Mouse (Mus musculus) embryonic facial prominence, embryonic 11.5 days (tissue): ENCODE results near the gene Bud23. TPM values are rescaled to one million over a fixed set of nuclear protein-coding genes. Genes with fewer than 3 reads are reported as not detected.
"Not testable (repeated sequence)": the region's sequence is repeated elsewhere in the genome, so short reads cannot be mapped to it uniquely, and the experiment has no call there.

Source experiments
- ATAC-seq: fragments of 200-750 bp; cut with Nextera tagmentation; replicated peaks from 2 replicates; pipeline ENCODE4 v1.8.0; 2017; ENCODE audit warnings: low read depth; ENCODE audit not compliant: insufficient number of reproducible peaks, low FRiP score, low TSS enrichment
- DNase-seq: peaks from one replicate; pipeline ENCODE4 v3.0.0-alpha.2; 2015; ENCODE audit warnings: low spot score
- H3K27ac ChIP-seq: fragments of 300-500 bp; sonication (generic); replicated peaks from 2 replicates; pipeline ENCODE4 v1.5.1; 2014; ENCODE audit warnings: mild to moderate bottlenecking, low read depth, low read length, control low read depth
- H3K27me3 ChIP-seq: fragments of 300-500 bp; sonication (generic); 2 replicates; pipeline ENCODE4 v1.6.1; 2014; ENCODE audit warnings: mild to moderate bottlenecking, low read length, moderate library complexity, mixed read lengths; ENCODE audit not compliant: control insufficient read depth, insufficient read depth
- H3K36me3 ChIP-seq: fragments of 300-500 bp; sonication (generic); replicated peaks from 2 replicates; pipeline ENCODE4 v1.6.1; 2014; ENCODE audit warnings: low read depth, mild to moderate bottlenecking, low read length, moderate library complexity, mixed read lengths; ENCODE audit not compliant: control insufficient read depth, insufficient read depth
- H3K4me1 ChIP-seq: fragments of 300-500 bp; sonication (generic); 2 replicates; pipeline ENCODE4 v1.6.1; 2014; ENCODE audit warnings: low read length, mixed read lengths; ENCODE audit not compliant: control insufficient read depth, insufficient read depth
- H3K4me2 ChIP-seq: fragments of 300-500 bp; sonication (generic); 2 replicates; pipeline ENCODE4 v1.6.1; 2014; ENCODE audit warnings: low read depth, mild to moderate bottlenecking, control low read depth, low read length, moderate library complexity
- H3K4me3 ChIP-seq: fragments of 300-500 bp; sonication (generic); 2 replicates; pipeline ENCODE4 v1.5.1; 2014; ENCODE audit warnings: low read depth, low read length, control low read depth
- H3K9ac ChIP-seq: fragments of 300-500 bp; sonication (generic); replicated peaks from 2 replicates; pipeline ENCODE4 v1.6.1; 2014; ENCODE audit warnings: mild to moderate bottlenecking, control low read depth, low read length
- H3K9me3 ChIP-seq: fragments of 300-500 bp; sonication (generic); replicated peaks from 2 replicates; pipeline ENCODE4 v1.6.1; 2016; ENCODE audit warnings: mild to moderate bottlenecking, low read length, inconsistent platforms, mixed read lengths; ENCODE audit not compliant: control insufficient read depth
- WGBS: fragments of 180-500 bp; shearing (Covaris S2); extraction: QIAGEN DNeasy Blood & Tissue Kit; methylation state at CpG from one replicate; pipeline ENCODE4 v1.1.7; 2014; 5-methylcytosine and 5-hydroxymethylcytosine counted together
- polyA plus RNA-seq: library from polyadenylated mRNA; unstranded; fragments of >200 nt; fragmentation: Nextera tagmentation; extraction: Ambion mirVana; gene quantifications from 2 replicates; pipeline ENCODE4 v1.2.1, GENCODE M21; 2014

Gene Bud23
- polyA plus RNA-seq: 136 and 146 TPM in 2 replicates

DNA sequence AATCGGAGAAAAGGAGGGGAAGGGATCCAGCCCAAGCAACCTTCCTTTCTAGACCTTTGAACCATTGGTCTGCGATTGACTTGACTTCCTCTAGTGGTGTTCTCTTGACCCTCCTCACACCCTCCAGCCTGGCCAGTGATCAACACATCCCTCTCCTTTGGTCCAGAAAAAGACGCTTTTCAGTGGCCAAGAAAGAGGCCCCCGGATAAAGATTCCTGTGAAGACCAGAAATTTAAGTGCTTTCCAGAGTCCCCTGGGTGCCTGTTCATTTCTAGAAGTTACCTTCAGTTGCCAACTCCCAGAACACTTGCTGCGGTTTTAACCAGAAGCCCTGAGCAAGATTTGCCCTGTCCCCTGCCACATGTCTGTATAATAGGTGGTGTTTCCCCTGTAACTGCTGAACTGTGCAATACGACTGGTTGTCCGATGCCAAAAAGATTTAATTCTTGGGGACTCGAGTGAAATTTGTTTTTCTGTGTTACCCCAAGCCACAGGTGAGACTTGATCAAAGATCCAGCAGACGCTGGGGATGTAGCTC, at the start of gene Bud23:
Gene Bud23 (minus strand): TSS at position 51 of the 538 bp plus-strand sequence.
- DNase-seq, H3K4me1 ChIP-seq, H3K27me3 ChIP-seq, H3K36me3 ChIP-seq, H3K9me3 ChIP-seq, ATAC-seq: not testable (repeated sequence)
- H3K27ac ChIP-seq: peak within 1 kb of the TSS; percentile 16; the same call in 1 of the 2 replicates
- H3K4me3 ChIP-seq: peak within 1 kb of the TSS; percentile 97
- 80% methylated on average over 9 of the region's 9 CpGs for WGBS
- peak within 1 kb of the TSS; percentile 83 for H3K9ac ChIP-seq
- peak within 1 kb of the TSS; percentile 80 for H3K4me2 ChIP-seq

DNA sequence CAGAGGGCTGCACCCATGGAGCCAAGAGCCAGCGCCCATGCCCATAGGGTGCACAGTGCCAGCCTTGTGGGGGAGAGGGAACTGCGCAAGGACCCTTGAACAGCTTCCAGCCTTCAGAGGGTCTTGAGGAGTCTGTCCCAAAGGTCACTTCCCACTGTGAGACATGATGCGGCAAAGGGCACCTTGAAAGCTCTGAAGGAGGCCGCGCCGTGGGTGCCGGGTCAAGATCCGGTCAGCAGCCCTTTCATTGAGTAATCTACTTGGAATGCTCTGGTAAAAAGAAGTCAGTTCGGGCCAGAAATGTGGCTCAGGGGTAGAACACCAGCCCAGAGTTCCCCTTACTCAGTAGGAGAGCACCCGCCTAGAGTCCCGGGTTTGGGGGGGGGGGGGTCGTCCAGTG, 49.0 kb upstream of the Bud23 start:
- no peak overlapping the region for H3K27ac ChIP-seq
- H3K9me3 ChIP-seq: no peaks in the 10 kb centered on the region
- H3K4me3 ChIP-seq: no peak overlapping the region
- H3K36me3 ChIP-seq: no peaks in the 10 kb centered on the region
- H3K27me3 ChIP-seq: peaks cover 3% of the 10 kb centered on the region; the same call in 1 of the 2 replicates
- H3K4me2 ChIP-seq: no peak overlapping the region
- no peak for DNase-seq
- 84% methylated on average over 12 of the region's 12 CpGs for WGBS
- H3K9ac ChIP-seq: no peak overlapping the region
- no peak for ATAC-seq
- H3K4me1 ChIP-seq: no peaks in the 10 kb centered on the region

DNA sequence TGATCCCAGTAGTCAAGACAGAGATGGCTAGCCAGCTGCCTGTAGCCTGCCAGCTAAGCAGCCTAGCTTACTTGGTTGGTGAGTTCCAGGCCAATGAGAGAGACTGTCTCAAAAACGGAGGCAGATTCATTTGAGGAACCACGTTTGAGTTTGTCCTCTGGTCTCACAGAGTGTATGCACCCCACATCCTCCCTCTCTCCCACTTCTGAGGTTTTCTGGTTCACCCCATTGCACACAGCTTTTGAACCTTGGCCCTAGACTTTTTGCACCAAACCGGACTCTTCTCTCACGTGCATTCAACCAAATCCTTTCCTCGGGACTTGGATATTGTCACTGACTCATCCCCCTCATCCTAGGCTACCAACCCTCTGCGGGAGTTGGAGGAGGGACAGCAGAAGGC, 45.2 kb upstream of the Bud23 start:
- 68% methylated on average over 6 of the region's 6 CpGs for WGBS
- peaks cover 4% of the 10 kb centered on the region; the same call in 1 of the 2 replicates for H3K4me1 ChIP-seq

DNA sequence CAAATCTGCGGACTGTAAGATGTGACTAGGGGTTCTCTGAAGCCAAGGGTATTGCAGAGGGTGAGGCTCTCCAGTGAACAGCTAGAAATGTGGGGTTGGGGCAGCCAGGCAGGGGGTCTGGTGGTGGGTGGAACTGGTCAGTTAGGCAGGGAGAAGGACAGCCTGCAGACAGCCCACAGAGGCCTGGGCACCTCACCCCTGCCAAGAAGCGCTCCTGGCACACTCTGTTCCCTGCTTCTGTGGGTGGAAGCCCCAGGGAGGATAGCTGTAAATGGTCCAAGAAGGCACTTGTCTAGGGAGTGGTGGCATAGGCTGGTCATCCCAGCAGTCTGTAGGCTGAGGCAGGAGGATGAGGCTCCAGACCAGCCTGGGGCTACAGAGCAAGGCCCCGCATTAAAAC, 44.7 kb upstream of the Bud23 start:
- Histone ChIP-seq H3K36me3 (no peaks in the 10 kb centered on the region), H3K4me3 (no peak overlapping the region), H3K9me3 (no peaks in the 10 kb centered on the region), H3K9ac (no peak overlapping the region), H3K4me1 (peaks cover 4% of the 10 kb centered on the region; the same call in 1 of the 2 replicates), H3K4me2 (no peak overlapping the region), H3K27ac (no peak overlapping the region), H3K27me3 (peaks cover 22% of the 10 kb centered on the region)
- DNase-seq: no peak
- ATAC-seq: no peak
- 88% methylated on average over 3 of the region's 3 CpGs for WGBS

More for the DNA sequence above, 45.2 kb upstream of the Bud23 start:
- Histone ChIP-seq H3K27ac (no peak overlapping the region), H3K9ac (no peak overlapping the region), H3K4me2 (no peak overlapping the region), H3K36me3 (no peaks in the 10 kb centered on the region), H3K27me3 (peaks cover 22% of the 10 kb centered on the region), H3K9me3 (no peaks in the 10 kb centered on the region), H3K4me3 (no peak overlapping the region)
- ATAC-seq (no peak), DNase-seq (no peak)

DNA sequence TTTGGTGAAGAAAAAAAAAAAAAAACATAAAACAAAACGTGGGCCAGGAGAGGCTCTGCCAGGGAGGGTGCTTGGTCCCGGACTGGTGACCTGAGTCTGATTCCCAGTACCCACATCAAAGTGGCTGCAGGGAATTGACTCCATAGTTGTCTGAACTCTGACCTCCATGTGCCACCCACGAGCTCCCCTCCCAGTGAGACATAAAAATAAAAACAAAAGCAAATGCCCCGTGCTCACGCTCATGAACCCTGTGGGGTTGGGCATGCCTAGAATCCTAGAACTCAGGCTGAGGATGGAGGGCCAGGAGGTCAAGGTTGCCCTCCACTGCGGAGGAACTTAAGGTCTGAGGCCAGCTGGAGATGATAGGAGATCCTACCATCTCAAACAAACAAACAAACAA, 44.3 kb upstream of the Bud23 start:
- Histone ChIP-seq H3K4me2 (no peak overlapping the region), H3K9me3 (no peaks in the 10 kb centered on the region), H3K9ac (no peak overlapping the region), H3K4me3 (no peak overlapping the region), H3K27ac (no peak overlapping the region), H3K4me1 (peaks cover 4% of the 10 kb centered on the region; the same call in 1 of the 2 replicates), H3K36me3 (no peaks in the 10 kb centered on the region), H3K27me3 (peaks cover 22% of the 10 kb centered on the region)
- ATAC-seq (no peak), DNase-seq (no peak)
- WGBS: 54% methylated on average over 6 of the region's 6 CpGs

DNA sequence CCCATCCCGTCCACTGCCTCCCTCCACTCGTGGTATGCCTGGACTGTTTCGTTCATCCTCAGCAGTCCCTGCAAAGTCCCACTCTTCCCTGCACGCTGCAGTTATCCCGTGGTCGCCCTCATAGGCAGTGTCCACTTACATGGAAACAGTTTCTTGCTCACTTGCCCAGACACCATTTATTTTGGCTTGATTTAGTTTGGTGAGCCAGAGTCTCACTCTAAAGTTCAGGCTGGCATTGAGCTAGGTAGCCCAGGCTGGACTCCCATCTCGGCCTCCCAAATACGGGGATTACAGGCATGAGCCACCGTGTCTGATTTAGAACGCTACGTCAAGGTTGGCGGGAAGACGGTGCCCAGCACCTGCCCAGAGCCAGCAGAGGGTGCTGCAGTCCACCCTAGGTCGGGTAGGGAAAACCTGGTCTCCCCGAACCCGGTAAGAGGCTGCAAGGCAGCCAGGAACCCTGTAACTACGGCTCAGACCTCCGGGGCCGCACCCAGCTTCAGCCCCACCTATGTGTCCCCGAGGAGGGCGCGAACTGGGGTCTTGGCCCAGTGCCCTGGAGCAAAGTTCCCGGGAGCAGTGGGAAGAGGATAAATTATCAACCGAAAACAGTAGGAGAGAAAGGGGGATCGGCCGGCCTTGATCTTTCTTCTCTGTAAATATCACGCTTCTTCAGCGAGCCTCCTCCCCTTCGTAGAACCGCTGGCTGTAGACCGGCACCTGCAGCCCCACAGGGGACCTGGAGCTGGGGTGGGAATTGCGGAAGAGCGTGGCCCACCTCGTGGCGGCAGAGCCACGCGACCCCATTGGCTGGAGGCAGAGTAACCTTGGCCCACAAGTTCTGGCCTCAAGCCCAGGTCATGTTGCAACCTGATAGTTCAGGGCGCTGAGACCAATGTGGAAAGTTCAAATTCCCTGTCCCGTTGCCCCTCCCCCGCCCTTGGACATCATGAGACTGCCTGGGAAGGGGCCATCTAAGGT, 43.1 kb upstream of the Bud23 start:
- H3K4me1 ChIP-seq: peaks cover 4% of the 10 kb centered on the region; the same call in 1 of the 2 replicates
- H3K36me3 ChIP-seq: no peaks in the 10 kb centered on the region
- H3K4me2 ChIP-seq: peak overlapping the region; percentile 94; the same call in 1 of the 2 replicates
- no peaks in the 10 kb centered on the region for H3K9me3 ChIP-seq
- H3K4me3 ChIP-seq: peak overlapping the region; percentile 21
- no peak overlapping the region for H3K27ac ChIP-seq
- WGBS: 9% methylated on average over 40 of the region's 40 CpGs
- DNase-seq (peak; percentile 75), ATAC-seq (0 out of 2 replicates have a peak, but pooled peaks have one; percentile 25)
- peaks cover 22% of the 10 kb centered on the region for H3K27me3 ChIP-seq
- peak overlapping the region; percentile 22 for H3K9ac ChIP-seq

DNA sequence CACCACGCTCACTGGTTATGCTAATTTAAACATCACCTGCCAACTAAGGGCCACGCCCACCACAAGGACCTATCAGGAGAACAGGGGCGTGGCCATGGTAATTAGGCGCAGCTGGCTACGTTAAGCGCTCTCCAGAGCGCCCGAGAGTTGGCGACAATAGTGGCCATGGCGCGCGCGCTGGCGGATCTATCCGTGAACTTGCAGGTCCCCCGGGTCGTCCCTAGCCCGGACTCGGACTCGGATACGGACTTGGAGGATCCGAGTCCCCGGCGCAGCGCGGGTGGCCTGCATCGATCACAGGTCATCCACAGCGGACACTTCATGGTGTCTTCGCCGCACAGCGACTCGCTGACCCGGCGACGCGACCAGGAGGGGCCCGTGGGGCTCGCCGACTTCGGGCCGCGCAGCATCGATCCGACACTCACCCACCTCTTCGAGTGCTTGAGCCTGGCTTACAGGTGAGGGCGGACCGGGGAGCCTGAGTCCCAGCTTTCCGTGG, 42.0 kb upstream of the Bud23 start:
- Histone ChIP-seq H3K4me3 (peak overlapping the region; percentile 51), H3K4me1 (peaks cover 4% of the 10 kb centered on the region; the same call in 1 of the 2 replicates), H3K9ac (peak overlapping the region; percentile 55), H3K36me3 (no peaks in the 10 kb centered on the region), H3K27me3 (peaks cover 22% of the 10 kb centered on the region), H3K4me2 (peak overlapping the region; percentile 94), H3K9me3 (no peaks in the 10 kb centered on the region), H3K27ac (no peak overlapping the region)
- WGBS: under 1% methylated on average over 48 of the region's 48 CpGs
- DNase-seq: peak; percentile 95
- ATAC-seq: peak; percentile 66
